Mouse (Mus musculus) frontal cortex, postnatal 25 days (tissue): ENCODE results near the gene Cltb.
A peak's percentile ranks its signal among the peaks of the same experiment; 100 is the strongest.
"Not testable (repeated sequence)": the region's sequence is repeated elsewhere in the genome, so short reads cannot be mapped to it uniquely, and the experiment has no call there.

Experiments used
- DNase-seq, 2 experiments: peaks; one replicate each; pipeline ENCODE4 v3.0.0; 2022; ENCODE audit warnings: low spot score in 2 of 2

The Cltb gene

GRCm38 (mm10) chr13:54610972-54611754 is at the start of gene Cltb:
Gene Cltb, minus strand, starts transcription at chr13:54611344.
- peak; percentile 79 to 89 for DNase-seq

GRCm38 (mm10) chr13:54660877-54661276 is 49.7 kb upstream of the Cltb start:
- no peak for DNase-seq

- DNase-seq, result no peak
Observed at GRCm38 (mm10) chr13:54650461-54650860, 39.3 kb upstream of the Cltb start.

GRCm38 (mm10) chr13:54635011-54635410 is 23.9 kb upstream of the Cltb start:
- DNase-seq, result no peak

GRCm38 (mm10) chr13:54632731-54633277 is 21.7 kb upstream of the Cltb start:
- no peak for DNase-seq

GRCm38 (mm10) chr13:54629128-54629527 is 18.0 kb upstream of the Cltb start:
- no peak for DNase-seq

- no peak for DNase-seq
Observed at GRCm38 (mm10) chr13:54621960-54622521, 10.9 kb upstream of the Cltb start.

- DNase-seq, result peak; percentile 99 to 100
Observed at GRCm38 (mm10) chr13:54621155-54621932, 10.2 kb upstream of the Cltb start, which contains the start of gene Faf2. Gene Faf2, plus strand, starts transcription at chr13:54621784.

- no peak for DNase-seq
Observed at GRCm38 (mm10) chr13:54616998-54617397, 5.9 kb upstream of the Cltb start.

GRCm38 (mm10) chr13:54616307-54616706 is 5.2 kb upstream of the Cltb start:
- DNase-seq, result no peak

GRCm38 (mm10) chr13:54613141-54613540 is 2.0 kb upstream of the Cltb start:
- not testable (repeated sequence) for DNase-seq

- DNase-seq, result no peak
Observed at GRCm38 (mm10) chr13:54610613-54610971, 552 bp downstream of the Cltb start.

- no peak for DNase-seq
Observed at GRCm38 (mm10) chr13:54609301-54609700, 1.8 kb downstream of the Cltb start.

- peak in 1 of 2 experiments; percentile 26 for DNase-seq
Observed at GRCm38 (mm10) chr13:54608666-54609065, 2.5 kb downstream of the Cltb start.

GRCm38 (mm10) chr13:54608002-54608401 is 3.1 kb downstream of the Cltb start:
- no peak for DNase-seq

- DNase-seq, result no peak
Observed at GRCm38 (mm10) chr13:54607204-54607603, 3.9 kb downstream of the Cltb start.

GRCm38 (mm10) chr13:54605426-54605825 is 5.7 kb downstream of the Cltb start:
- DNase-seq, result no peak

GRCm38 (mm10) chr13:54604221-54604620 is 6.9 kb downstream of the Cltb start:
- DNase-seq, result no peak

- DNase-seq, result no peak
Observed at GRCm38 (mm10) chr13:54603501-54603900, 7.6 kb downstream of the Cltb start.

GRCm38 (mm10) chr13:54602639-54603111 is 8.5 kb downstream of the Cltb start:
- DNase-seq, result no peak

GRCm38 (mm10) chr13:54598622-54599143 is 12.5 kb downstream of the Cltb start:
- no peak for DNase-seq

- no peak for DNase-seq
Observed at GRCm38 (mm10) chr13:54596870-54597269, 14.3 kb downstream of the Cltb start.
